Mouse (Mus musculus): ENCODE measurements around the gene Cdk16.

Cdk16 gene

GRCm38 (mm10) chrX:20687519-20688067, at the start of gene Cdk16:
Cdk16 (plus strand) TSS chrX:20687954.
- DNase-seq (ENCODE audit: inconsistent age in 2 of 2, low spot score in 1 of 2), result peak; percentile 90 to 96

GRCm38 (mm10) chrX:20638141-20638540, 49.6 kb upstream of the Cdk16 start:
- no peak for DNase-seq (ENCODE audit: inconsistent age in 2 of 2, low spot score in 1 of 2)

GRCm38 (mm10) chrX:20644780-20645179, 43.0 kb upstream of the Cdk16 start:
- DNase-seq (ENCODE audit: inconsistent age in 2 of 2, low spot score in 1 of 2), result peak in 1 of 2 experiments; percentile 21

GRCm38 (mm10) chrX:20657593-20657992, 30.2 kb upstream of the Cdk16 start:
- DNase-seq (ENCODE audit: inconsistent age in 2 of 2, low spot score in 1 of 2), result no peak

GRCm38 (mm10) chrX:20658026-20658652, 29.6 kb upstream of the Cdk16 start, which contains the start of gene Uba1:
Uba1 (plus strand) TSS chrX:20658326.
- peak; percentile 74 to 88 for DNase-seq (ENCODE audit: inconsistent age in 2 of 2, low spot score in 1 of 2)

- DNase-seq (ENCODE audit: inconsistent age in 2 of 2, low spot score in 1 of 2), result peak in 1 of 2 experiments; percentile 29
Observed at GRCm38 (mm10) chrX:20658891-20659406, 28.8 kb upstream of the Cdk16 start.

DNA sequence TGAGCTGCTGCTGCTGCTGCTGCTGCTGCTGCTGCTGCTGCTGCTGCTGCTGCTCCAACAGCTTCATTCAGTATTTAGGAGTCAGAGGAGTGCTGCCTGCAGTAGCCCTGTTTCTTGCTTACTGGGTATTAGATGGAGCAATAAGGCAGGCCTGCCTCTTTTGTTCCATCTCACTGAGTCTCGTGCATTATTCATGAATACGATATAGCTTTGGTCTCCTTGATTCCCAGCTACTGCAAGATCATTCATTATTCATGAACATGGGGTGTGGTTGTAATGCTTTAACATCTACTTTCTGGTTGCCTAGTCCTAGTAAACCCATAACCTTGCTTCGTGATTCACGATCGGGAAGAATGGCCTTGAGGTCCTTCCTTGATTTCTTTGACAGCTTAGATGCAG, 25.4 kb upstream of the Cdk16 start:
- no peak for DNase-seq (ENCODE audit: inconsistent age in 2 of 2, low spot score in 1 of 2)

DNA sequence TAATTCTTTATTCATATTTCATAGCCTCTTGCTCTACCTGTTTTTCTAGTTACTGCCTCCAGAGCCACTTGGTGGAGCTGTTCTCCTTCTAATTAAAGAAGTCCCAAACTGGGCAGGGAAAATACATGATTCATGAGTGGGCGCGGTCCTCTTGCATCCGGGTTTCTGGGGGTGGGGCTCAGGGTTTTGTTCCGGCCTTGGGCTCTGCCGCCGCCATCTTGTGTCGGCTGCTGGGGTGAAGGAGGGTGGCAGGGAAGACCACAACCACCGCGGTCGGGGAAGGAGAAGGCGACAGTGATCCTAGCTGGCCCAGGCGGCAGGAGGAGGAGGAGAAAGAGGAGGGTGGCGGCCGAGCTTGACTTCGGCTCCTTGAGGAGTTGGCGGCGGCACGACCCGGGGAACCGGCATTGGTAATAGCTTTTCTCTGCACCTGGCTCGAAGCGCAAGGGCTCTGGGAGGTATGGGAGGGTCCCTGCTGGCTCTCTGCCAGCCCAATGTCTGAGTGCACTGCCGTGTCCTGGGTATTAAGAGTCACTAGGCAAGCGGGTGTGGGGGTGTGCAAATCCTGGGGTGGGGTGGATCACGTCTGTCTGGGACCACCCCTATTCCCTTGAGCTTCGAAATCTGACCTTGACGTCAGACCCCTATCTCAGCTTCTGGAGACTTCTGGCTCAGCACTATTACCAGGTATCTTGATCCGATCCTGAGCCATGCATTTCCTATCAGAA, 24.9 kb upstream of the Cdk16 start:
- DNase-seq (ENCODE audit: inconsistent age in 2 of 2, low spot score in 1 of 2), result peak; percentile 86 to 96

GRCm38 (mm10) chrX:20663444-20663790, 24.3 kb upstream of the Cdk16 start:
- DNase-seq (ENCODE audit: inconsistent age in 2 of 2, low spot score in 1 of 2), result peak; percentile 23 to 75

DNA sequence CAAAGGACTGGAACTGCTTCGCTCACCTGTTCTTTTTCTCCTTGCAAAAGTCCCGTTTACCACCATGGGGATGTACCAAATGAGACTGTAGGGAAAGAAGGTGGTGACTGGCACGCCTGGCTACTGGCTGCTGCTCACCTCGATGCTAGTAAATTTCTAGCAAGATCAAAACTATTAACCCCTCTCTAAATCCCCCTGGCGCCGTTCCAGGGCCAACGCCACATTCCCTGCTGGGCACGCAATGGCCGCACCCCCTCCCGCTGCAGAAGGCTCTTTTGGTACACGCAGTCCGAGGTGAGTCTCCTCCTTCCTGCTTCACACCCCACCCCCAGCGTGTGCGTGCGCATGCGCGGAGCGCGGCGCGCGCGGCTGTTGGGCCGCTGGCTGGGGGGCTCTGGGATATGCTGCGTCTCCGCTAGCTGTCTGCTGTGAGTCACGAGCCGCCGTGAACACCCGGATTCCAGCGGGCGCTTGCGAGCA, 354 bp downstream of the Cdk16 start:
- DNase-seq (ENCODE audit: inconsistent age in 2 of 2, low spot score in 1 of 2), result peak; percentile 90 to 93

- DNase-seq (ENCODE audit: inconsistent age in 2 of 2, low spot score in 1 of 2), result peak; percentile 66 to 82
Observed at GRCm38 (mm10) chrX:20688615-20689014, 861 bp downstream of the Cdk16 start.

DNA sequence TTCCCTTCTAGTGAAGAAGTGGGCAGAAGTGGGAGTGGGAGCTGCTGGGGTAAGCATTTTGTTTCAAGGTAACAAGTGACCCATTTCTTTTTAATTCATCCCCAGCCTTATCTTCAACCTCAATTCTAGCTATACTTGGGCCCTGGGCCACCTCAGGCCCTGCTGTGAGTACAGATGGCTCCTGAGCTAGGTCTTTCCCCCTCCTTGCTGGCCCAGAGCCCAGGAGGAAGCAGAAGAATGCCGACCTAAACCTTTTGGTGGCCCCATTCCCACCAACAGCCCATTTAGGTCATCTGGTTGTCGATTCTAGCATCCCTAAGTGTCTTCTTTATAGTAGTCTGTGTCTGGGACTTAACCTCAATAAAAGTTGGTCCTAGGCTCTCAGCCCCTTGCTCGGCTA, 3.8 kb downstream of the Cdk16 start:
- no peak for DNase-seq (ENCODE audit: inconsistent age in 2 of 2, low spot score in 1 of 2)

GRCm38 (mm10) chrX:20692616-20693015, 4.9 kb downstream of the Cdk16 start:
- DNase-seq (ENCODE audit: inconsistent age in 2 of 2, low spot score in 1 of 2), result no peak

DNA sequence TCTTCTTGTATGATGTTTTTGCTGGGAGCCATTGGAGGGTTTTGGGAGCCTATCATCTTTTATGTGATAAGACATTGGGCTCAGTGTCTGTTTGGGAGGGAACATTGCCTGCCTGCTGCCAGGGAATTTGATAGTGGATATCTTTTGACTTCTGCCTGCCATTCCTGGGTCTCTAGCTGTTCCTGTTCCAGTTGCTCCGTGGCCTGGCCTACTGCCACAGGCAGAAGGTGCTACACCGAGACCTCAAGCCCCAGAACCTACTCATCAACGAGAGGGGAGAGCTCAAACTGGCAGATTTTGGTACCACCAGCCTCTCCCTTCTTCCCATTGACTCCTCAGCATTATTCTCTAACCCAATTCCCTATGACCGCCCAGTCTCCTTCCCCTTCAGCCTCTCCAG, 8.1 kb downstream of the Cdk16 start:
- no peak for DNase-seq (ENCODE audit: inconsistent age in 2 of 2, low spot score in 1 of 2)

DNA sequence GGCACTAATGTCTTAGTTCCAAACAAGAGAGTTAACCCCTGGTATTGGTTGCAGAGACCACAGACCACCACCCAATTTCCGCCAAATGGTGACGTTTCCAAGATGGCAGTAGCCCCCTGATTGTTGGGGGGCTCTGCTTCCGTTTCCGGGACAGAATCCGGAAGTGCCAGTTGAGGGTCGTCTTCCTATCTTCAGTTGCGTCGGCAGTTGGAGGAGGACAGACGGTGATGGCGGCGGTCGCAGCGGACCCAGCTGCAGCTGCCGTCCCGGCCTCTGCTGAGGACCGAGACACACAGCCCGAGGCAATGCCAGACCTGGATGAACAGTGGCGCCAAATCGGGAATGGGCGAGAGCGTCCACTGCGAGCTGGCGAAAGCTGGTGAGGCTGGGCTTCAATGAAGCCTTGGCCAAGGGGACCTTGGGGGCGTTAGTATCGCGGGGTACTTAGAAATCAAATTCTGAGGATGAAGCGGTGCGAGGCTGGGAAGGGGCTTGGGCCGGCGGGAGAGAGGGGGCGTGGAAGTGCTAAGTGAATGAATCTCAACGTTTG, 16.1 kb downstream of the Cdk16 start, which contains the start of gene Usp11:
Gene Usp11, plus strand, starts transcription at position 166 of the 550 bp plus-strand sequence.
- peak in 1 of 2 experiments; percentile 45 for DNase-seq (ENCODE audit: inconsistent age in 2 of 2, low spot score in 1 of 2)

DNA sequence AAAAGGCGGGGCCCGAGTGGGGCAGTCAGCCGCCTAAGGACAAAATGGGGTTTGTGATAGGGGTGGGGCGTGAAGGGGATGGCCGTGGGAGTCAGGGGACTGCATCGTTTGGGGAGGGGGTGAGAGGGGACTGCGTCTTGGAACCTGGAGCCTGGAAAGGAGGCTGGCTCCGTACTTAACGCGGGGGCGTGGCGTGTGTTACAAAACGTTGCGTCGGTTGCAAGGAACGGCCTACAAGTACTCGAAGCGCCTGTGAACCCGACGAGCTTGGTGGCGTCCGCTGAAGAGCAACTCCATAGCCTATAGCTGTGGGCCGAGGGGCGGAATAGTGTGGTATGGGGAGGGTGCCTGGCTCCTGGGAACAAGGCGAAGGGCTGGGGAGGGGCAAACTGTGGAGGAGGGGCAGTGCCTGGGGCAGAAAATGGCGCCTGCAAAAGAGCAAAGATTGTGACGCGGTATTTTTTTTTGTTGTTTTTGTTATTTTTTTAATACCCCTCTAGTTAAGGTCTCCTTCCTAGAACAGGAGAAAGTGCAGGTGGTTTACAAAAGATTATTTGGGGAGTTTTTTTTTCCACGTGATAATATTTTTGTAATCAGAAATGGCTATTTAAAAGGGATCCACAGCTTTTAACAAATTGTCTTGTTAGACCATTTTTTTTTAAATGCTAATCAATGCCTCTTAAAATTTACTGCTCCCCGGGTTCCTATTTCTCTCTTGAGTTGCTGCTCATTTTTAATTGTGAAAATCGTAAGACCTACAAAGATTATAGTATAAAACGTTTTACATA, 16.7 kb downstream of the Cdk16 start:
- DNase-seq (ENCODE audit: inconsistent age in 2 of 2, low spot score in 1 of 2), result peak; percentile 84 to 92

GRCm38 (mm10) chrX:20705083-20705402, 17.3 kb downstream of the Cdk16 start:
- DNase-seq (ENCODE audit: inconsistent age in 2 of 2, low spot score in 1 of 2), result no peak

GRCm38 (mm10) chrX:20728681-20729080, 40.9 kb downstream of the Cdk16 start:
- no peak for DNase-seq (ENCODE audit: inconsistent age in 2 of 2, low spot score in 1 of 2)

DNA sequence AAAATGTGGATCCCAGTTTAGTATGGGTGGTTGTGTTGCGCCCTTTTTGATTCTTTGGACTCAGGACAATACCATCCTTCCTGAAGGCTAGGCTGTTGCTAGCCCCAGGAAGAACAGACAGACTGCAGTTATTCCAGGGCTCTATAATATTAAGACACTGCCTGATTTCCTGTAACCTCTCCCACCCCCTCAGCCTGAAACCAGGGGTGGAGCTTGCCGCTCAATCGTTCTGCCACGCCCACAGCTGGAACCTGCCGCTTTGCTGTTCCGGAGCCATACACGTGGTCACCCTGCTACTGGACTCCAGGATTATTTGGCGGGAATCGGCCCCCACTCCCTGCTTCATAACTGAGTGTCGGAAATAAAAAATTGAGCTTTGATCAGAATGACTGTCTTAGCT, 42.3 kb downstream of the Cdk16 start:
- peak; percentile 32 to 73 for DNase-seq (ENCODE audit: inconsistent age in 2 of 2, low spot score in 1 of 2)

DNA sequence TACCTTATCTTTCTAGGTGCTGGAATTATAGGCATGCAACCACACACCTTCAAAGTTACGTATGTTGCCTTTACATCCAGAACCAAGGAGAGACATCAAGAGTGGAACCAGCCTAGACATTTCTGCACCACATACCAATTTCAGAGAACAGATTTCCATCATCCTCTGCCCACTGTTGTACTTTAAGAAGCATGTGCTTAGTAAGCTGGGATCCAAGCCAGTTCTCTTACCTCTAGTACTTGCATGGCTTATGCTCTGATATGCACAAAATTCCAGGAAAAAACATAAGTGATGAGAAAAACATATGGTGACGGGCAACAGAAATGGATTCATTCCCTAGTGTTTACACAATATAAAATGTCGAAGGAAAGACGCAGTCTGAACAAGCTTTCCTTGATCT, 48.7 kb downstream of the Cdk16 start:
- DNase-seq (ENCODE audit: inconsistent age in 2 of 2, low spot score in 1 of 2), result no peak

DNA sequence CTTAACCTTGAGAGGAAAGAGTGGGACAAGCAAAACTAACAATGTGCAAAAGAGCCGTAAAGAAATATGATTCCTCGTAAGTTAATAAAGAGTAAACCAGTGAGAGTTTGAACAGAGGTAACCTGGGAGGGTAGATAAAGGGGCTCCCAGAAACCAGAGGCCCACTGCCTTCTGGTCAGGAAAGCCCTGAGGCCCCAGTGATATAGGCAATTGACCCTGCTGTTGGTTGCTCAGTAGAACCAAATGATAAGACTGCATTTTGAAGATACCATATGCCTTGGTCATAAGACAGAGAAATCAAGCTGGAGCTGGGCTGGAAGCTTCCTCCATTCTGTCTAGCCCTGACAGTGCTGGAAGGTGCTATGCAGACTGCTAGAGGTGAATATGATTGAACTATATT, 61.1 kb downstream of the Cdk16 start:
- no peak for DNase-seq (ENCODE audit: inconsistent age in 2 of 2, low spot score in 1 of 2)

All from adrenal gland, adult (tissue).